Mouse (Mus musculus): Measurements from ENCODE around the gene Gpx4.
"Not testable (repeated sequence)": the region's sequence is repeated elsewhere in the genome, so short reads cannot be mapped to it uniquely, and the experiment has no call there.

Gene Gpx4

DNA sequence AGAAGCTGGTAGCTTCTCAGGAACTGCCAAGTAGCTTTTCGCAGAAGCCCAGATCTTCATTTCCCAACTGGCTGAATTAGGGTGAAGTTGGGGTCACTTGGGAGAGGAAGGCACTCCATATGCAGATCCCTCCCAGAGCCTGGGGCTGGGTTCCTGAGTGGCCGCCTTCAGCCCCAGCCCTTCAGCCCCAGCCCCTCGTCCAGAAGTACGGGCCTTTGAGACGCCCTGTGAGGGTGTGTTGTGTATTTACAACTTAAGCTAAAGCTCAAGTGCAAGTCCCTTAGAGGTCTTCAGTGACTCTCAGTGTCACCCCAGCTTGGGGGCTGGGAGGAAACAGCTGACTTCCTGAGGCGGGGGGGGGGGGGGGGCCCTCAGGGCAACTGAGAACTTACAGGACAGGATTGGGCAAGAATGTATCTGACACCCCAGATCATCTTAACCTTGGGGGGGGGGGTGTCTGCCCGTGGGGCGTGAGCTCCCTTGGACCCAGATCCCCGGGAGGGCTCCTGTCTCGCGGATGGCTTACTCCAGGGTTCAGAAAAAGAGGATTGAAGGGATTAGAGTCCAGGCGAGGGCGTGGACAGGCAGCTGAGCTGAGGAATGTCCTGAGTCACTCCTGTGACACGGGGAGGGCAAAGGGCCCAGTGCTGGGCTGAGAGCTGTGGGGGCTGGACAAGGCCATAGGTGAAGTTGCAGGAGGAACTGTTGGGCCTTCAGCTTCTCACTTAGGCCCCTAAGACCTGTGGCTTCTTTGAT, 4.8 kb downstream of the Gpx4 start:
- no peak for DNase-seq

DNA sequence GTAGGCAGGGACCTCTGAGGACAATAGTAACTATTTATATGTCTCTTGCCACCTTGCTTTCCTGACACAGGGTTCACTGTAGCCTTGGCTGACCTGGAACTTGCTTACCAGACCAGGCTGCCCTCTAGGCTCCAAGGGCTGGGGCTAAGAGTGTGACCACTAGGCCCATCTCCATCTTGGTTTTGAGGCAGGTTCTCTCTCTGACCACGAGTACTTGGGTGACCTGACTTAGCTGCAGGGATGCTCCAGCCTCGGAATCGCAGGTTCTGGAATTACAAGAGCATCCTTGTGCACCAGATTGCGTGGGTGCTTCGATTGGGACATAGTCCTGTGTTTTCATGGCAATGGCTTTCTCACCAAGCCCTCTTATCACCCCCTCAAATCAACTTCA, 5.4 kb downstream of the Gpx4 start:
- no peak for DNase-seq

DNA sequence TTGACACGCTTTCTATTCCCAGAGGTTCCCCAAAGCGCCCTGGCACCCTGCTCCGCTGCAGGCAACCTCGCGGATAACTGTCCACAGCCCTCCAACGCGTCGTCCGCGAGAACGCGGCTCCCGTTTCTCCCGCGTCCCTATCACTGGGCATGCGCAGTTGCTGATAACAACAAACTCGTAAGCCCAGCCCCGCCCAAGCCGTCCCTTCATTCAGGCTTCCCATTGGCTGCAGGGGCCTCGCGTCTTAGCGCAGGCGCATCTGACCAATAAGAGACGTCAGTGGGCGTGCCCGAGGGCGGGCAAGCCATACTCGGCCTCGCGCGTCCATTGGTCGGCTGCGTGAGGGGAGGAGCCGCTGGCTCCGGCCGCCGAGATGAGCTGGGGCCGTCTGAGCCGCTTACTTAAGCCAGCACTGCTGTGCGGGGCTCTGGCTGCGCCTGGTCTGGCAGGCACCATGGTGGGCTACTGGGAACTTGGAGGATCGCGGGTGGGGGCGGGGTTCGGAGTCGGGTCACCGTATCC, 6.4 kb downstream of the Gpx4 start:
- peak; percentile 100 for DNase-seq

DNA sequence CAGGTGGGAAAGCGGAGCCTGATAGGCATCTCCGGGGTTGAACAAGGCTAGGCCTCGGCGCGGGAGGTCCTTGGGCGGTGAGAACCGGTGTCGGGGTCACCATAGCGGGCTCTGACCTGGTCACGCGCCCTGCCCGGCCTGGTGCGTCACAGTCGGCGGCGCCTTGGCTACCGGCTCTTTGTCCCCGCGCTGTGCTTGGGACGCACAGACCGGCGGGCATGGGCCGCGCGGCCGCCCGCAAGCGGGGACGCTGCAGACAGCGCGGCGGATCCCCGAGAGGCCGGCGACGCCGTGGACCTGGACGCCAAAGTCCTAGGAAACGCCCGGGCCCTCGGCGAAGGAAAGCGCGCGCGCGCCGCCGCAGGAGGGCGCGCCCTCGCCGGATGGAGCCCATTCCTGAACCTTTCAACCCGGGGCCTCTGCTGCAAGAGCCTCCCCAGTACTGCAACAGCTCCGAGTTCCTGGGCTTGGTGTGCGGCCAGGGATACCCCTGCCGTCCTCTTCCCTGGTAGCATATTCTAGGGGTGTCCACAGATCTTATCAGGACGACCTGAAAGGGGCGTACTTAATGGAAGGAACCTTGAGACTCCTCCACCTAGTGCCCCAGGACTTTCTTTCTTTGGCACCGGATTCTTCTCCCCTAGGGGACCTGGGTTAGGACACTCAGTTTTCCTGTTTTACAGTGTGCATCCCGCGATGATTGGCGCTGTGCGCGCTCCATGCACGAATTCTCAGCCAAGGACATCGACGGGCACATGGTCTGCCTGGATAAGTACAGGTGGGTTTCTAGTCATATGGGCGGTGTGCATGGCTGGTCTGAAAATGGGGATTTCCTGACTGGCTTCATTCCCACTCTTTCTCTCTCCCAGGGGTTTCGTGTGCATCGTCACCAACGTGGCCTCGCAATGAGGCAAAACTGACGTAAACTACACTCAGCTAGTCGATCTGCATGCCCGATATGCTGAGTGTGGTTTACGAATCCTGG, 7.2 kb downstream of the Gpx4 start:
- peak; percentile 28 for DNase-seq

DNA sequence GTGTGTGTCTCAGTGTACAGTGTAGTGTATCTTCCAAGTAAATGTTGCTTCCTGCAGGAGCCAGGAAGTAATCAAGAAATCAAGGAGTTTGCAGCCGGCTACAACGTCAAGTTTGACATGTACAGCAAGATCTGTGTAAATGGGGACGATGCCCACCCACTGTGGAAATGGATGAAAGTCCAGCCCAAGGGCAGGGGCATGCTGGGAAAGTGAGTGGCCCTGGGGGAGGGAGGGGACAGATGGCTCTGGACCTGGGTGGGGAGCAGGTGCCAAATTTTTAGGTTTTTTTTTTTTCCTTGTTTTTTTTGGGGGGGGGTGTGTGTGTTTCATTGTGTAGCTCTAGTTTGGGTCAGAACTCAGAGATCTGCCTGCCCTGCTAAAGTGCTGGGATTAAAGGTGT, 7.9 kb downstream of the Gpx4 start:
- not testable (repeated sequence) for DNase-seq

DNA sequence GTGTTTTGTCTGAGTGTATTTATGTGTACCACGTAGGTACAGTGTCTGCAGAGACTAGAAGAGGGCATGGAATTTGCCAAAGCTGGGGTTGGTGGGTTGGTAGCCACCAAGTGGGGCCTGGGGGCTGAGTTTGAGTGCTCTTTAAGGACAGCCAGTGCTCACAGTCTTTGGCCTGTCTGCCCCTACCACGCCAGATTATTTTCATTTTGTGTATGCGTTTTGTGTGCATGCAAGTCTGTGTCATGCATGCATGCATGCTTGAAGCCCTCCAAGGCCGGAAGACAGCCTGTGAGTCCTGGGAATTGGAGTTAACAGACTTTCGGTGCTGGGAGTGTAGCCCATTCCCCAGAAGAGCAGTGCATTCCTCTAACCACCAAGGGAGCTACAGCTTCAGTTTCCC, 8.4 kb downstream of the Gpx4 start:
- DNase-seq, result no peak

DNA sequence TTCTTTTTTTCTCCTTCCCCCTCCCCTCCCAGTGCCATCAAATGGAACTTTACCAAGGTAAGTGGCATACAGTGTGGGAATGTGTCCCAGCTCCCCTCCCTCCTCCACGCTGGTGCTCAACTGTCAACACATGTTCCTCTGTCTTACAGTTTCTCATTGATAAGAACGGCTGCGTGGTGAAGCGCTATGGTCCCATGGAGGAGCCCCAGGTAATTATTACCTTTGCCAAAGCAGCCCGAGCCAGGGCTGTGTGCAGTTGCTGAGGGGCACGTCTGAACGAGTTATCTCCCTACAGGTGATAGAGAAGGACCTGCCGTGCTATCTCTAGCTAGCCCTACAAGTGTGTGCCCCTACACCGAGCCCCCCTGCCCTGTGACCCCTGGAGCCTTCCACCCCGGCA, 8.9 kb downstream of the Gpx4 start:
- no peak for DNase-seq

DNA sequence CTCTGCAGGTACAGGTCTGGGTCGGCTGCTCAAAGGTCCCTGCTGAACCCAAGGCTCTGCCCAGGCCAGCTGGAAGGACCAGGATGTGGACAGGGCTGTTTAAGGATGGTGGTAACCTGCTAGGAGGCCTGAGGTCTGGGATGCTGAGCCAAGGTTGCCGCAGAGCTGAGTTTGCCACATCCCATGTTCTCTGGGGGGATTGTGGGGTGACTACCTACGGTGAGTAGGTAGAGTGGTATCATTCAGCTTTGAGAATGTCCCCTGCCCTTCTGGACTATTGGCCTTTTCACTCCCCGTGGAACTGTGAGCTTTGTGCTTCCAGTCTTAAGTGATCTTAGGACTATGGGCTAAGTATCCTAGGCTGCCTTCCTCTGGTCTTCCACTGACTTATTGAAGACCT, 9.5 kb downstream of the Gpx4 start:
- DNase-seq, result no peak

DNA sequence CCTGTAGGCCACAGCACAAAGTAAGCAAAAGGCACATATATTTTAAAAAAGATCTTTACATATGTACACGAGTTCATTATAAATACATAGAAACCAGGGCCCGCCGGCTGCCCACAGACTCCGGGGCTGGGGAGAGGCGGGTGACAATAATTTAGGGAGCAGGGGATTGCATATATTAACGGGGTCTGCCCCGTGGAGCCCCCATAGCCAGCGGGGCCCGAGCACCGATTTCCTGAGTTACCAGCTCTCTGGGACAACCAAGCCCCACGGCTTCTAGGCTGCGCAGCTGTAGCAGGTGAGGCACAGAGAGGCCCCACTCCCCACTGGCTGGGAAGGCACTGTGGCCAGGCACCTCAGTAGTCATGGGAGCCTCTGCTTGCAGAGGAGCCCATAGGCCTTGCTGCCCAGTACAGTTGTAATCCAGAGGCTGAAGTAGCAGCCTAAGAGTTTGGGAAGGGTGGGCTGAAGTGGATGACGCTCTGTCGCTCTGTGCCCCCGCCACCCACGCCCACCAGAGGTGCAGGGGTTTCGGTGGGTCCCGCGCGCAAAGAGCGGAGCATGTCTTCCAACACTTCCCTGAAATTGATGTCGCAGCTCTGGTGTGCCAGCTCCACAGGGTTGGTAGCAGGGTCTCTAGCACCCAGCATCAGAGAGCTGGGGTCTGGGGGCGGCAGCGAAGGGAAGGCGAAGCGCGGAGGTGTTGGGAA, 10.2 kb downstream of the Gpx4 start:
- DNase-seq, result no peak

DNA sequence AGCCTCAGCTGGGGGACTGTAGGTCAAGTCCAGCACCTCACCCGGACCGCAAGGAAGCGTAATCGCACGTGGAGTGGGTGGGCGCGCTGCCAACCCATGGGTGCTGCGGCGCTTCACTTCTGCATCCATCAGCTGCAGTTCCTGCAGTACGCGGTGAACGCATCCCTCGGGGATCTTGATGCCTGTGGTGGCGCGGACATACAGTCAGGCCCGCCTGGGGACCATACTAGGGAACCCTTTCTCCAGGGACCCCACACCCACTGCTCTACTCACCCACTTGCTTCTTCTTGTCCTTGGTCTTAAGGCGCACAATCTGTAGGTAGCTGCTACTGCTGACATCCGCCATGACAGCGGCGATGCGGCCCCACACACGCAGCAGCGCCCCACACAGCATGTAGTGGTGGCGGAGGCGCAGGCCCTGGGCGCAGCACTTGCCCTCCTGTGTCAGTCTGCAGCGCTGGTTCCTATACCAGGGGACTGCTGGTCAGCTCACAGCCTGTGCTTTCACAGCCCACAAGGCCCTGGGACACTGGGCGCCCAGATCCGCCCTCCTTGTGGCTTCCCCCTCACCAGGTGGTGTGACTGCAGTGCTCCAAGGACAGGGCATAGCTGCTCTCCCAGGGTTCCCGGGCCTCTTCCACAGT, 10.8 kb downstream of the Gpx4 start:
- DNase-seq, result no peak

DNA sequence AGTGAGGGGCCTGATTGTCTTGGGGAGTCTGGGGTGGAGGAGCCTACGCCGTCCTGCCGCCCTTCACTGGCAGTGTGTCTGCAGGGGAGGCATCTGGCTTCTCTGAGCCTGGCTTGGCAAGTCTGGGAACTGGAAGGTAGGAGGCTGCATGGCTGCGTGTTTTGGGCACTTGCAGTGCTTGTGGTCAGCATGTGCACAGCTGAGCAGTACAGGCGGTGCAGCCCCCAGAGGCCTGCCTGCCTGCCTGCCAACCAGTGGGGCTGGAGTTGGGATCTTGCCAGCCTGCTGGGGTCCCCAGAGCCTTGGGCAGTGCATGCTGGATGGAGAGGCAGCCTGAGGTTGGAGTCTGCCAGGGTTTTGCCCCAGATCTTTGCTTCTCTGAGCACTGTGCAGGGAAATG, 16.1 kb downstream of the Gpx4 start:
- DNase-seq, result no peak

DNA sequence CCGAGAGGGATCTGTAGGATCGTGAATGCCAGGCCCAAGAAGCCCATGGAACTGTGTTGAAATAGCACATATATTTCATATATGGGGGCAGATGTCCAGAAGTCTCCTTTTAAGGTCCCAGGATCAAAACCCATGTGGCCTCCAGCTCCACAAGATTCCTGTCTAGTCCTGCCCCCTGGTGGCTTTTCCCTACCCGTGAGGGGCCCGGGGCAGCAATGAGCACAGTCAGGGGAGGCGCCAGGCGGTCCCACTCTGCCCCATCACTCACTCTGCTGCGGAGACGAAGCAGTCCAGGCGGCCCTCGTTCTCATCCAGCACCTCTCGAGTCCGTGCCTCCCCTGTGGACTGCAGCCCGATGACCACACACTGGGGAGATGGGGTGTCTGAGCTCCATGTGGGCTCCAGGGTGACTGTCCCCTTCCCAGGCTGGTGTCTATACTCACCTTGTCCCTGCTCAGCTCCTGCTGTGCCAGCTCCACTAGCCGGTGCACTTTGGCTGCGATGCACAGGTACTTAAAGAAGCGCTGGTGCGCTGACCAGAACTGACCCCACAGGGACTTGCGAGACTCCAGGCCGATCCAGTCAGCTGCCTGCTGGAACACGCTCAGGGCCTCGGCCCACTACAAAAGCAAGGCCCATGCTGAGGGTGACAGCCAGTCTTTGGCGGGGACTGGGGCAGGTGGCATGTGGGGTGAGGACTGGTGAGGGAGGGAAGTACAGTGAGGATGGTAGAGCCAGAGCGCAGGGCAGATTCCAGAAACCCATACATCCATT, 17.1 kb downstream of the Gpx4 start:
- no peak for DNase-seq

DNA sequence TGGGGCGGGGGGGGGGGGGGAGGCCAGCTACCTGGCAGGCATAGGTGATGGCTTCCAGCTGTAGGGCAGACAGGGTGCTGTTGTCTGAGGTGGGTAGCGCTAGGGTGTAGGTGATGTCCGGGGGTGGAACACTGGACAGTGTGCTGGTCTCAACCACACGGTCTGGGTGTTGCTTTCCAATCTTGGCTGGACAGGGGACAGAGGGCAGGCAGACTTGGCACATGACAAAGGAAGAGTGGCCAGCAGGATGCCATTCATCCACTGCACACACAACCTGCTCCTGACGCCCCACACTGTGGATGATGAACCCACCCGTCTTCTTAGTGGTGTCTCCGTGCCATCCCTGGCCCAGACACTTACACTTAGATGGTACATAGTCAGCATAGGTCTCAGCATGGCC, 22.3 kb downstream of the Gpx4 start:
- DNase-seq, result no peak

DNA sequence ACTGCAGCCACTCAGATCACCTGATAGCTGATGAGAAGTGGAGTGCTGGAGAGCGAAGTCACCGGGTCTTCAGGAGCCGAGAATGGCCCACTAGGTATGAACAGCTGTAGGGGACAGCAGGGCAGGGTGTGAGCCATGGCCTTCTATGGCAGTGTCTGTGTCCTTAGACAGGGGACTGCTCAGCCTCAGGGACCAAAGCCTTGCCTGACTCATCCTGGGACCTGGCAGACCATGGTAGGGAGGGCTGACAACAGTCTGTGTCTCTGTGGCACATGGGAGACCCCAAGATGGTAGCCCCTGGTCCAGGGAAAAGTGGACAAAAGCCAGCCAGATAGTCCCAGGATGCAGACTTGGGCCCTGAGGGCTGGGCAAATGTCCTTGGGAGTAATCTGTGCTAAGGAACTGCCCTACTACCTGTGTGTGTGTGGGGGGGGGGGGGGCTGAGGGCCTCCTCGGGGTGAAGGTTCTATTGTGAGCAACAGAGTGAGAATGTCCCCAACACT, 23.0 kb downstream of the Gpx4 start:
- no peak for DNase-seq

DNA sequence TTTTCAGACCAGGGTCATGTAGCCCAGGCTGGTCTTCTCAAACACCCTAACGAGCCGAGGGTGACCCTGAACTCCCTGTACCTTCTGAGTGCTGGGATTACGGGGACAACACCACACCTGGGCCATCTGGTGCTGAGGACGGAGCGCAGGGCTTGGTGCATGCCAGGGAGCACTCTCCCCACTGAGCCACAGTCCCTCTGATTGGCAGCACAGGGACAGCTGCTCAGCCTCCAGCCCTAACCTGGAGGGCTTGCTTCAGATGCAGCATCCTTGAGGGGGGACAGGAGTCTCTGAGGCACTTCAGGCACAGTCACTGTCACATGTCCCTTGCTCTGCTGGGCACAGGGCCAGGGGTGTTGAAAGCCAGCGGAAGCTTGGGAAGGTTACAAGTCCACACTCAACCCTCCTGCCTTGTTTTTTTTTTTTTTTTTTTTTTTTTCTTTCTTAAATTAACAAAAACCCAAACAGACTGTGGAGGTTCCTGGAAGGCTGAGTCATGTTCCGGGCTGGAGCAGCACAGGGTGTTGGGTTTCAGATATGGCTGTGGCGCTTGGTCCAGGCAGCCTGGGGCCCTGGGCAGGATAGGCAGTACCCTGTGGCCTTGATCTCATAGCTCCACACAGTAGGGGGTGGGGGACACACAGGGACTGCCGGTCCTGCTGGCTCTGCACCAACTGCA, 24.0 kb downstream of the Gpx4 start:
- peak; percentile 61 for DNase-seq

DNA sequence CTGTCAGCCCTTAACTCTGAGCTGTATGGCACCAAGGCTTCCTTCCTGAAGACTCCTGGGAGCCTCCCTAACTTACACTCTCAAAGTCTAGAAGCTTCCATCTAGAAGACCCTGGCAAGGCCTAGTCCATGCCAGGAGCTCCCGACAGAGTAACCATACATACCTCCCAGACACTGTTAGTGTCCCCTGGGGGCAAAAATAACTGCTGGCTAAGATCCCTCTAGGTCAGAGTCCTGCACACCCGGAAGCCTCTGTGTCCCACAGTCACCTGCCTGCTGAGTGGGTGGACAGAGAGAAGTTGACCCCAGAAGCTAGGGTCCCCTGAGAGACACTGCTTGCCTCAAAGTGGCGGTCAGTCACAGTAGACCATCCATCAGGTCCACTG, 24.5 kb downstream of the Gpx4 start:
- no peak for DNase-seq

DNA sequence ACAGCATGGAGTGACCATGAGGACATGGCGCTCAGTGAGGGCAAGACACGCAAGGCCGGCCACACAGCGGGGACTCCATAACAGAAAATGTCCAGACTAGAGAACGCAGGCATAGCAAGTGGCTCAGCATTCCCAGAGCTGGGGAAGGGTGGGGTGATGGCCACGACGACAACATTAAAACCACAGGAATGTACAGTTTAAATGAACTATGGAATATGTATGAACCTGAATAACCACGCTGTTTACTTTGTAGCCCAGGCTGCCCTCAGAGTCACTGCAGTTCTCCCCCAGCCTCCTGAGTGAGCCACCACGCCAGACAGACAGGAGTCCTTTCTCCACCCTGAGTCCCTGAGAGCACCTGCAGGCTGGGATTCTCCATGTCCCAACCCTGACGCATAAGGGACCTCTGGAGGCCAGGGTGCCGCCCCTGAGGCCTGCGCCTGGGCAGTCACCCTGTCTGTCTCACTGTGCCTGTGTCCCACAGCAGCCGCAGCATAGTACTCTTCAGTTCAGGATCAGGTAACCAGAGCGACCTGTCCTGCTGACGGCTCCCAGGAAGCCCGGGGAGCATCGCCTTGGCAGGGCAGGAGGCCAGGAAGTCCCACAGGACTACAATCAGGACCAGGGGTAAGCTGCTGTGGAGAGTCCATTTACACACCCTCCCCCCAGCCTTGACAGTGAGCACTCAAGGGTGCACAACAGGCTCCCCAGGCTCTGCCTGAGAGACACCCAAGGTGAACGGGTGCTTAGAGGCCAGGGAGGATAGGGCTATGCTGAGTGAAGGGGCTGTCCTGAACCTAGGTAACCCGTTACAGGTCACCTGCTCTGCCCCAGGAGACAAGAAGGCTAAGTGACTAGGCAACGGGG, 25.9 kb downstream of the Gpx4 start:
- DNase-seq, result no peak

DNA sequence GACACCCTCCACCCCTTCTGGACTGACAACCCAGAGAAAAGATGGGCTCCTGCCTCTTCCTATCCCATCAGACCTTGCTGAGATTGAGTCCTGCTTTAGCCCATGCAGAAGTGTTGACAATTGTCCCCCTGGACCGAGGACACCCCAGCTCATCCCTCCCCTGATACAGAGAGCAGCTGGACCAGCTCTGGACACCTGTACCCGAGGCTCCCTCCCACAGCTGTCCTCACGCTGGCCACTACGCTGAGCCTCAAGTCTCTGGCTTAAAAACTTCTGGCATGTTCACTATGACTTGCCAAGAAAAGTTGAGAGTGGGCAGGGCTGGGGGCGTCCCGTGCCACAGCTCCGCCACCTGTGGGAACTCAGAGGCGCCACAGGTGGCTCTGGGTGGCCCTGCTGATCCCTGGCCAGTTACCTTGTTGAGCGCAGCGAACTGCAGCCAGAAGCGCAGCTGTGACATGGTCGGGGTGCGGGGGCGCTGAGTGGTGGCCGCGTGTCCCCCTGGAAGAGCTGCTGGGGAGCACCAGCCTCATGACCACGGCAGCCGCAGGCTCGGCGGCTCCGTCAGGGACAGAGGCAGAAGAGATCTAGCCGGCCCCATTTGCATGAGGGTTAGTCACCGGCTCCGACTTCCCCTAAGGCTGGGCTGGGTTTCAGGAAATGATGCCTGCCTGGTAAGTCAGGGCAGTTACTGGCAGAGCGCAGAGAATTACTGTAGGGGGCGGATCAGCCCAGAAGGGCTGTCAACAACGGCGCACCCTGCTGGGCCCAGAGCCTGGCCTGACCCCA, 28.0 kb downstream of the Gpx4 start:
- peak; percentile 42 for DNase-seq

DNA sequence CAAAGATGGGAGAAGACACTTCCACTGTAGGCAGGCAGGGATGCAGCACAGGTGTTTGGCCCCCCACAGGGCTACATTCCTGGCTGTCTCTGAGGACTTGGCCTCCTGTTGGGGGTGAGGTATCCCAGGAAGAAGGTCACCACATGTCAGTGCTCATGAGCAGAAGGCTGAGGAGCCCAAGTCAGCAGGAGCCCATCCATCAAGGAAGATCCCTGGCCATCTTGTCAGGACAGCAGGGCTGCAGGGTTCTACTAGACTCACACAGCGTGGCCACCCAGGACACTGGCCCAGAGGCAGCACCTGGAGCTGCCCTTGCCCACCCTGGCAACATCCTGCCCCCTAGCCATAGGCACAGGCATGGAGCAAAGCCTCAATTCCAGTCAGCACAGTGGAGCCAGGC, 29.0 kb downstream of the Gpx4 start:
- no peak for DNase-seq

Data from right cerebral cortex, postnatal 25 days (tissue).